Mouse (Mus musculus) ES-Bruce4 (cell line): ENCODE results near the gene Dirc2. TPM values are rescaled to one million over a fixed set of nuclear protein-coding genes. Genes with fewer than 3 reads are reported as not detected.

Experiments
- H3K27ac ChIP-seq: 2 replicates; pipeline ENCODE4 v1.5.1; 2012; ENCODE audit warnings: low read length, inconsistent platforms; ENCODE audit not compliant: insufficient read depth
- H3K27me3 ChIP-seq: 2 replicates; pipeline ENCODE4 v1.6.1; 2012; ENCODE audit warnings: mild to moderate bottlenecking, low read length, inconsistent platforms; ENCODE audit not compliant: control insufficient read depth, poor library complexity, insufficient read depth, severe bottlenecking
- H3K36me3 ChIP-seq: 2 replicates; pipeline ENCODE4 v1.6.1; 2012; ENCODE audit warnings: inconsistent platforms, mild to moderate bottlenecking, low read length, moderate library complexity; ENCODE audit not compliant: control insufficient read depth, poor library complexity, insufficient read depth, severe bottlenecking
- H3K4me1 ChIP-seq: one replicate; pipeline ENCODE4 v1.8.1; 2011; ENCODE audit warnings: low read length; ENCODE audit not compliant: control insufficient read depth, insufficient read depth
- H3K4me3 ChIP-seq: 2 replicates; pipeline ENCODE4 v1.5.1; 2011; ENCODE audit warnings: low read depth, mild to moderate bottlenecking, low read length
- H3K9ac ChIP-seq: 2 replicates; pipeline ENCODE4 v1.6.1; 2012; ENCODE audit warnings: low read depth, mild to moderate bottlenecking, inconsistent platforms; ENCODE audit not compliant: poor library complexity, severe bottlenecking
- H3K9me3 ChIP-seq: replicated peaks from 2 replicates; pipeline ENCODE4 v1.6.1; 2012; ENCODE audit warnings: mild to moderate bottlenecking, low read length, inconsistent platforms; ENCODE audit not compliant: control insufficient read depth, poor library complexity, insufficient read depth, severe bottlenecking
- CTCF ChIP-seq: IDR thresholded peaks from one replicate; pipeline ENCODE4 v1.8.1; 2011; ENCODE audit warnings: low read depth, low read length
- EP300 ChIP-seq: IDR thresholded peaks from 2 replicates; pipeline ENCODE4 v1.6.1; 2011; ENCODE audit warnings: low read depth, low read length; ENCODE audit not compliant: insufficient read depth
- POLR2A ChIP-seq: IDR thresholded peaks from one replicate; pipeline ENCODE4 v1.8.1; 2011; ENCODE audit warnings: low read length; ENCODE audit not compliant: insufficient read depth
- polyA plus RNA-seq: library from polyadenylated mRNA; stranded (reverse); fragments of >200 nt; gene quantifications from 2 replicates; pipeline ENCODE4 v1.2.4, GENCODE M21; 2011; ENCODE audit warnings: low read depth; ENCODE audit not compliant: missing spikeins, insufficient read depth, insufficient read length

Dirc2 gene
- polyA plus RNA-seq = 18.3 and 18.5 TPM in 2 replicates

GRCm38 (mm10) chr16:35768785-35769642 is at the start of gene Dirc2:
Gene Dirc2 (minus strand): TSS chr16:35769356.
- TF ChIP-seq CTCF (no peak), POLR2A (no peak), EP300 (no peak)
- Histone ChIP-seq H3K4me3 (peak within 1 kb of the TSS; percentile 82), H3K9ac (peak within 1 kb of the TSS; percentile 90), H3K27ac (peak within 1 kb of the TSS; percentile 30; the same call in 1 of the 2 replicates), H3K4me1 (no peaks in the 10 kb centered on the region), H3K36me3 (peaks cover 16% of the 10 kb centered on the region), H3K9me3 (no peaks in the 10 kb centered on the region), H3K27me3 (no peaks in the 10 kb centered on the region)

GRCm38 (mm10) chr16:35817255-35818089 is 48.3 kb upstream of the Dirc2 start:
- H3K9ac ChIP-seq = no peak overlapping the region
- peaks cover 55% of the 10 kb centered on the region for H3K36me3 ChIP-seq
- no peak overlapping the region for H3K4me3 ChIP-seq
- no peaks in the 10 kb centered on the region for H3K4me1 ChIP-seq
- TF ChIP-seq CTCF (peak; percentile 97), POLR2A (no peak)
- no peaks in the 10 kb centered on the region for H3K27me3 ChIP-seq
- no peaks in the 10 kb centered on the region for H3K9me3 ChIP-seq
- H3K27ac ChIP-seq = no peak overlapping the region; the same call in 1 of the 2 replicates

- Histone ChIP-seq H3K27me3 (no peaks in the 10 kb centered on the region), H3K4me1 (no peaks in the 10 kb centered on the region), H3K4me3 (no peak overlapping the region), H3K36me3 (peaks cover 43% of the 10 kb centered on the region), H3K9ac (no peak overlapping the region), H3K9me3 (no peaks in the 10 kb centered on the region), H3K27ac (no peak overlapping the region)
- TF ChIP-seq EP300 = no peak
- no peak for TF ChIP-seq POLR2A
- no peak for TF ChIP-seq CTCF
Measured at GRCm38 (mm10) chr16:35813119-35813518, 44.0 kb upstream of the Dirc2 start.

GRCm38 (mm10) chr16:35808838-35809237 is 39.7 kb upstream of the Dirc2 start:
- TF ChIP-seq POLR2A (no peak), EP300 (no peak), CTCF (no peak)
- Histone ChIP-seq H3K27ac (no peak overlapping the region), H3K36me3 (peaks cover 57% of the 10 kb centered on the region)

GRCm38 (mm10) chr16:35807663-35807992 is 38.5 kb upstream of the Dirc2 start:
- Histone ChIP-seq H3K4me1 (no peaks in the 10 kb centered on the region), H3K9me3 (no peaks in the 10 kb centered on the region), H3K36me3 (peaks cover 55% of the 10 kb centered on the region), H3K4me3 (no peak overlapping the region), H3K9ac (no peak overlapping the region), H3K27me3 (no peaks in the 10 kb centered on the region), H3K27ac (no peak overlapping the region)
- TF ChIP-seq EP300 (no peak), CTCF (no peak), POLR2A (no peak)

More at GRCm38 (mm10) chr16:35808838-35809237, 39.7 kb upstream of the Dirc2 start:
- Histone ChIP-seq H3K9ac (no peak overlapping the region), H3K27me3 (no peaks in the 10 kb centered on the region), H3K4me3 (no peak overlapping the region), H3K9me3 (no peaks in the 10 kb centered on the region), H3K4me1 (no peaks in the 10 kb centered on the region)
